Mouse (Mus musculus) embryonic fibroblast, embryonic 13.5 days (primary cell): ENCODE measurements at regions not wholly inside any gene's neighbourhood (a gene's known extent, or its start where the extent isn't known, plus 50 kb on each side); places are given as distances from the start of the nearest gene placed in this dataset.

Experiments used
- H3K27ac ChIP-seq: 2 replicates; pipeline ENCODE4 v1.5.1; 2012; ENCODE audit warnings: low read length, control low read depth, inconsistent platforms; ENCODE audit not compliant: insufficient read depth
- H3K4me1 ChIP-seq: 2 replicates; pipeline ENCODE4 v1.6.1; 2011; ENCODE audit warnings: low read length; ENCODE audit not compliant: control insufficient read depth, insufficient read depth
- H3K4me3 ChIP-seq: 2 replicates; pipeline ENCODE4 v1.5.1; 2011; ENCODE audit warnings: mild to moderate bottlenecking, control low read depth, low read length; ENCODE audit not compliant: insufficient read depth
- CTCF ChIP-seq: IDR thresholded peaks from 2 replicates; pipeline ENCODE4 v1.5.1; 2011; ENCODE audit warnings: mild to moderate bottlenecking, control low read depth, low read length, moderate library complexity, borderline replicate concordance; ENCODE audit not compliant: insufficient read depth
- POLR2A ChIP-seq: IDR thresholded peaks from 2 replicates; pipeline ENCODE4 v1.6.1; 2011; ENCODE audit warnings: low read depth, mild to moderate bottlenecking, control low read depth, low read length, moderate library complexity

GRCm38 (mm10) chr1:51628137-51628793 lies 150.0 kb upstream of the Nabp1 start:
- Histone ChIP-seq H3K4me3 (no peak overlapping the region), H3K27ac (no peak overlapping the region), H3K4me1 (no peaks in the 10 kb centered on the region)
- TF ChIP-seq POLR2A (no peak), CTCF (no peak)

- H3K4me3 ChIP-seq: no peak overlapping the region
- no peak overlapping the region for H3K27ac ChIP-seq
- no peaks in the 10 kb centered on the region for H3K4me1 ChIP-seq
- TF ChIP-seq CTCF: no peak
Observed at GRCm38 (mm10) chr1:51626303-51626702, 148.1 kb upstream of the Nabp1 start.

GRCm38 (mm10) chr1:51625079-51625478 lies 146.9 kb upstream of the Nabp1 start:
- Histone ChIP-seq H3K4me1 (no peaks in the 10 kb centered on the region), H3K27ac (no peak overlapping the region), H3K4me3 (no peak overlapping the region)
- TF ChIP-seq POLR2A: no peak
- TF ChIP-seq CTCF: no peak

GRCm38 (mm10) chr1:51624551-51624950 lies 146.3 kb upstream of the Nabp1 start:
- TF ChIP-seq CTCF (no peak), POLR2A (no peak)
- no peaks in the 10 kb centered on the region for H3K4me1 ChIP-seq
- no peak overlapping the region for H3K4me3 ChIP-seq
- no peak overlapping the region for H3K27ac ChIP-seq

GRCm38 (mm10) chr1:51622986-51623385 lies 144.8 kb upstream of the Nabp1 start:
- Histone ChIP-seq H3K4me3 (no peak overlapping the region), H3K27ac (no peak overlapping the region), H3K4me1 (no peaks in the 10 kb centered on the region)
- no peak for TF ChIP-seq CTCF
- TF ChIP-seq POLR2A: no peak

GRCm38 (mm10) chr1:51622181-51622862 lies 144.1 kb upstream of the Nabp1 start:
- Histone ChIP-seq H3K4me1 (no peaks in the 10 kb centered on the region), H3K4me3 (no peak overlapping the region), H3K27ac (no peak overlapping the region)
- TF ChIP-seq POLR2A (no peak), CTCF (no peak)

- H3K4me1 ChIP-seq: no peaks in the 10 kb centered on the region
- TF ChIP-seq CTCF (no peak), POLR2A (no peak)
- no peak overlapping the region for H3K27ac ChIP-seq
- no peak overlapping the region for H3K4me3 ChIP-seq
Observed at GRCm38 (mm10) chr1:51621062-51621461, 142.8 kb upstream of the Nabp1 start.

- Histone ChIP-seq H3K4me1 (no peaks in the 10 kb centered on the region), H3K27ac (no peak overlapping the region), H3K4me3 (no peak overlapping the region)
- TF ChIP-seq POLR2A (no peak), CTCF (no peak)
Observed at GRCm38 (mm10) chr1:51617502-51618251, 139.5 kb upstream of the Nabp1 start.

- H3K4me1 ChIP-seq: no peaks in the 10 kb centered on the region
- TF ChIP-seq CTCF (no peak), POLR2A (no peak)
- H3K27ac ChIP-seq: no peak overlapping the region
- no peak overlapping the region for H3K4me3 ChIP-seq
Observed at GRCm38 (mm10) chr1:51616091-51616490, 137.9 kb upstream of the Nabp1 start.

GRCm38 (mm10) chr1:51615523-51615922 lies 137.3 kb upstream of the Nabp1 start:
- H3K4me1 ChIP-seq: no peaks in the 10 kb centered on the region; the same call in 1 of the 2 replicates
- TF ChIP-seq CTCF: peak; percentile 46; the same call in 1 of the 2 replicates
- TF ChIP-seq POLR2A: no peak
- H3K27ac ChIP-seq: no peak overlapping the region

More at GRCm38 (mm10) chr1:51615523-51615922, 137.3 kb upstream of the Nabp1 start:
- H3K4me3 ChIP-seq: no peak overlapping the region
